Mouse (Mus musculus): ENCODE results near the gene Lingo3.
"Not testable (repeated sequence)": the region's sequence is repeated elsewhere in the genome, so short reads cannot be mapped to it uniquely, and the experiment has no call there.

Lingo3 gene

GRCm38 (mm10) chr10:80843087-80843930 lies 530 bp downstream of the Lingo3 start:
- DNase-seq (ENCODE audit: low spot score) = no peak

- no peak for DNase-seq (ENCODE audit: low spot score)
Measured at GRCm38 (mm10) chr10:80842334-80842733, 1.5 kb downstream of the Lingo3 start.

GRCm38 (mm10) chr10:80841685-80842084 lies 2.2 kb downstream of the Lingo3 start:
- no peak for DNase-seq (ENCODE audit: low spot score)

GRCm38 (mm10) chr10:80839848-80840247 lies 4.0 kb downstream of the Lingo3 start:
- no peak for DNase-seq (ENCODE audit: low spot score)

- no peak for DNase-seq (ENCODE audit: low spot score)
Measured at GRCm38 (mm10) chr10:80838346-80838912, 5.4 kb downstream of the Lingo3 start.

- DNase-seq (ENCODE audit: low spot score) = no peak
Measured at GRCm38 (mm10) chr10:80837827-80838226, 6.0 kb downstream of the Lingo3 start.

- no peak for DNase-seq (ENCODE audit: low spot score)
Measured at GRCm38 (mm10) chr10:80836949-80837379, 6.9 kb downstream of the Lingo3 start.

GRCm38 (mm10) chr10:80835617-80836016 lies 8.2 kb downstream of the Lingo3 start:
- no peak for DNase-seq (ENCODE audit: low spot score)

GRCm38 (mm10) chr10:80832818-80833217 lies 11.0 kb downstream of the Lingo3 start:
- DNase-seq (ENCODE audit: low spot score) = no peak

- DNase-seq (ENCODE audit: low spot score) = peak; percentile 93
Measured at GRCm38 (mm10) chr10:80831136-80831535, 12.7 kb downstream of the Lingo3 start.

GRCm38 (mm10) chr10:80829359-80830278 lies 14.2 kb downstream of the Lingo3 start:
- DNase-seq (ENCODE audit: low spot score) = no peak

- DNase-seq (ENCODE audit: low spot score) = not testable (repeated sequence)
Measured at GRCm38 (mm10) chr10:80828587-80828986, 15.3 kb downstream of the Lingo3 start.

- DNase-seq (ENCODE audit: low spot score) = no peak
Measured at GRCm38 (mm10) chr10:80827870-80828420, 15.9 kb downstream of the Lingo3 start.

GRCm38 (mm10) chr10:80827063-80827869 lies 16.6 kb downstream of the Lingo3 start:
- DNase-seq (ENCODE audit: low spot score) = no peak

GRCm38 (mm10) chr10:80826151-80827062 lies 17.4 kb downstream of the Lingo3 start, which contains the start of gene Oaz1:
Oaz1 (plus strand) TSS chr10:80826656.
- peak; percentile 100 for DNase-seq (ENCODE audit: low spot score)

GRCm38 (mm10) chr10:80824827-80825226 lies 19.0 kb downstream of the Lingo3 start:
- no peak for DNase-seq (ENCODE audit: low spot score)

GRCm38 (mm10) chr10:80823847-80824643 lies 19.8 kb downstream of the Lingo3 start:
- no peak for DNase-seq (ENCODE audit: low spot score)

GRCm38 (mm10) chr10:80823316-80823715 lies 20.5 kb downstream of the Lingo3 start:
- DNase-seq (ENCODE audit: low spot score) = no peak

GRCm38 (mm10) chr10:80822528-80822927 lies 21.3 kb downstream of the Lingo3 start:
- no peak for DNase-seq (ENCODE audit: low spot score)

Data from embryo, embryonic 10.5 days (tissue).